Mouse (Mus musculus) CH12.LX (cell line): ENCODE data around the gene Gm4450. TPM values are rescaled to one million over a fixed set of nuclear protein-coding genes. Genes with fewer than 3 reads are reported as not detected.

ENCODE experiments used
- DNase-seq: peaks from one replicate; pipeline ENCODE4 v3.0.0-alpha.2; 2013; ENCODE audit errors: extremely low read depth
- H3K27ac ChIP-seq: 2 replicates; pipeline ENCODE4 v1.5.1; 2012; ENCODE audit warnings: low read depth, mild to moderate bottlenecking, control low read depth, moderate library complexity; ENCODE audit not compliant: insufficient read depth
- H3K27me3 ChIP-seq: replicated peaks from 2 replicates; pipeline ENCODE3; 2012; ENCODE audit warnings: inconsistent platforms
- H3K36me3 ChIP-seq, 2 experiments: replicated peaks in 1 of 2; 2 replicates each; pipeline versions ENCODE3 to v1.6.1; 2012; ENCODE audit warnings: inconsistent platforms in 1 of 2, low read length in 1 of 2, mild to moderate bottlenecking in 1 of 2, mixed read lengths in 1 of 2, moderate library complexity in 1 of 2; ENCODE audit not compliant: control insufficient read depth in 1 of 2, insufficient read depth in 1 of 2
- H3K4me1 ChIP-seq, 2 experiments: 2 replicates each; pipeline ENCODE4 v1.6.1; 2012; ENCODE audit warnings: inconsistent platforms in 1 of 2, moderate library complexity in 1 of 2; ENCODE audit not compliant: insufficient read depth in 2 of 2, control insufficient read depth in 1 of 2
- H3K4me2 ChIP-seq: 2 replicates; pipeline ENCODE4 v1.6.1; 2012; ENCODE audit warnings: low read depth, mild to moderate bottlenecking, control low read depth; ENCODE audit not compliant: poor library complexity, insufficient read depth, severe bottlenecking
- H3K4me3 ChIP-seq, 3 experiments: fragments of 150-350 bp in 1 of 3; sonication (generic) in 1 of 3; replicated peaks in 1 of 3; 2 replicates each; pipeline versions ENCODE3 to v1.5.1; 2011 to 2012; ENCODE audit warnings: low read depth in 2 of 3, low read length in 2 of 3, mild to moderate bottlenecking in 2 of 3, moderate library complexity in 2 of 3, control low read depth in 1 of 3, improper control_type of control experiment in 1 of 3, inconsistent platforms in 1 of 3, mixed read lengths in 1 of 3; ENCODE audit not compliant: poor library complexity in 1 of 3
- H3K79me2 ChIP-seq: replicated peaks from 2 replicates; pipeline ENCODE4 v1.6.1; 2012; ENCODE audit warnings: mild to moderate bottlenecking, moderate library complexity; ENCODE audit not compliant: control insufficient read depth, poor library complexity, insufficient read depth, severe bottlenecking; ENCODE audit errors: extremely low read depth
- H3K9ac ChIP-seq: 2 replicates; pipeline ENCODE4 v1.6.1; 2012; ENCODE audit warnings: low read depth, mild to moderate bottlenecking, control low read depth, moderate library complexity; ENCODE audit not compliant: insufficient read depth
- H3K9me3 ChIP-seq: replicated peaks from 2 replicates; pipeline ENCODE3; 2012; ENCODE audit warnings: low read length, inconsistent platforms, mixed read lengths
- BHLHE40 ChIP-seq: IDR thresholded peaks from 2 replicates; pipeline ENCODE4 v1.6.1; 2011; ENCODE audit warnings: mild to moderate bottlenecking, low read depth, low read length, improper control_type of control experiment
- CTCF ChIP-seq, 2 experiments: IDR thresholded peaks in 1 of 2; conservative IDR thresholded peaks in 1 of 2; 2 replicates each; pipeline ENCODE4 v1.5.1; 2011 to 2012; ENCODE audit warnings: low read depth in 2 of 2, low read length in 2 of 2, improper control_type of control experiment in 1 of 2, inconsistent platforms in 1 of 2, mild to moderate bottlenecking in 1 of 2, moderate library complexity in 1 of 2
- HCFC1 ChIP-seq: IDR thresholded peaks from 2 replicates; pipeline ENCODE4 v1.6.1; 2012; ENCODE audit warnings: low read depth, mild to moderate bottlenecking, inconsistent platforms, low read length, improper control_type of control experiment
- MXI1 ChIP-seq: IDR thresholded peaks from 2 replicates; pipeline ENCODE4 v1.6.1; 2011; ENCODE audit warnings: mild to moderate bottlenecking, low read depth, low read length, improper control_type of control experiment
- MYC ChIP-seq: IDR thresholded peaks from 2 replicates; pipeline ENCODE4 v1.6.1; 2011; ENCODE audit warnings: low read depth, mild to moderate bottlenecking, improper control_type of control experiment, low read length
- NELFE ChIP-seq: IDR thresholded peaks from 2 replicates; pipeline ENCODE4 v1.6.1; 2011; ENCODE audit warnings: low read depth, low read length, improper control_type of control experiment
- NRF1 ChIP-seq: IDR thresholded peaks from 2 replicates; pipeline ENCODE4 v1.6.1; 2014; ENCODE audit warnings: low read depth, mild to moderate bottlenecking, inconsistent platforms, low read length, improper control_type of control experiment, moderate library complexity
- POLR2A ChIP-seq: IDR thresholded peaks from 2 replicates; pipeline ENCODE4 v1.6.1; 2011; ENCODE audit warnings: low read depth, mild to moderate bottlenecking, improper control_type of control experiment, low read length
- POLR2AphosphoS2 ChIP-seq: IDR thresholded peaks from 2 replicates; pipeline ENCODE4 v1.6.1; 2011; ENCODE audit warnings: low read depth, low read length, improper control_type of control experiment
- RCOR1 ChIP-seq: conservative IDR thresholded peaks from 2 replicates; pipeline ENCODE4 v1.6.1; 2012; ENCODE audit warnings: low read depth, mild to moderate bottlenecking, inconsistent platforms, low read length, improper control_type of control experiment
- SIN3A ChIP-seq: IDR thresholded peaks from 2 replicates; pipeline ENCODE4 v1.6.1; 2012; ENCODE audit warnings: low read length, improper control_type of control experiment, inconsistent platforms
- SMC3 ChIP-seq: IDR thresholded peaks from 2 replicates; pipeline ENCODE4 v1.6.1; 2011; ENCODE audit warnings: low read depth, low read length, improper control_type of control experiment
- TCF12 ChIP-seq: IDR thresholded peaks from 2 replicates; pipeline ENCODE4 v1.6.1; 2014; ENCODE audit warnings: low read depth, mild to moderate bottlenecking, inconsistent platforms, low read length, improper control_type of control experiment
- USF1 ChIP-seq: IDR thresholded peaks from 2 replicates; pipeline ENCODE4 v1.6.1; 2014; ENCODE audit warnings: low read depth, mild to moderate bottlenecking, inconsistent platforms, low read length, improper control_type of control experiment
- USF2 ChIP-seq: conservative IDR thresholded peaks from 2 replicates; pipeline ENCODE4 v1.6.1; 2011; ENCODE audit warnings: low read depth, low read length, improper control_type of control experiment
- ZC3H11A ChIP-seq: IDR thresholded peaks from 2 replicates; pipeline ENCODE4 v1.6.1; 2012; ENCODE audit warnings: low read depth, mild to moderate bottlenecking, inconsistent platforms, low read length, improper control_type of control experiment
- dilution Hi-C: fragments of 300-500 bp; cut with MboI; formaldehyde crosslinking; loops from 2 replicates; pipeline ENCODE4 v1.14.3; 2020; ENCODE audit warnings: low sequenced_read_pairs; ENCODE audit not compliant: extremely low pct_unique_long_range_greater_than_20kb, extremely low pct_ligation_motif_present
- in situ Hi-C: fragments of 300-500 bp; cut with MboI; formaldehyde crosslinking; loops from 3 replicates; pipeline ENCODE4 v1.14.3; 2019; ENCODE audit warnings: low sequenced_read_pairs, low pct_ligation_motif_present, low pct_unique_long_range_greater_than_20kb, mixed read lengths
- polyA plus RNA-seq: library from polyadenylated mRNA; unstranded; fragments of >175 nt; gene quantifications from 2 replicates; pipeline ENCODE4 v1.2.1, GENCODE M21; 2012; ENCODE audit warnings: low read depth; ENCODE audit not compliant: insufficient read length
- total RNA-seq, 2 experiments: library from RNA; depleted of rRNA; stranded (reverse); fragments of 300-350 nt in 1 of 2; fragments of >200 nt in 1 of 2; gene quantifications; 2 replicates each; pipeline ENCODE4 v1.2.3; 2012 to 2014

Gm4450 gene
- total and polyA plus RNA-seq, 3 experiments = not detected

DNA sequence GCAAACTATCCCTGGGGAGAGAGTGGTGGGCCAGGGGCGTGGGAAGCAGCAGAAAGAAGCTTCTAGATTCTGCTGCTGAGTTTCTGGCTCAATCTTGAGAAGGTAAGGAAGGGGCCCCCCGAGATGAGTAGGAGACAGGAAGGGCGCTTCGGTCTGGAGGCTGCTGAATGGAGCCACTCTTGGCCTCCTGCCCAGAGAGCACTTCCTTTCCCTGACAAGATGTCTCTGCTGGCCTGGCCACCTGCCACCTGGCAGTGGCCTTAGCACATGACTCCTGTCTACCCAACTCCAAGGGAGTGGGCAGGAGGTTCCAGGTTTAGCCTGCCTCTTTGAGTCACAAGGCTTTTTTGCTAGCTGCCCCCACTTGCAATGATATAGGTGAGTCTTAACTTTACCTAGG lies 39.6 kb downstream of the Gm4450 start:
- Histone ChIP-seq H3K9me3 (no peaks in the 10 kb centered on the region), H3K9ac (no peak overlapping the region), H3K36me3 (no peaks in the 10 kb centered on the region), H3K27ac (no peak overlapping the region), H3K4me3 (no peak overlapping the region), H3K27me3 (no peaks in the 10 kb centered on the region), H3K4me1 (peaks cover 3 to 19% of the 10 kb centered on the region in 2 experiments)
- no peak for DNase-seq
- dilution Hi-C loops = no loop called here
- in situ Hi-C loops = no loop called here
- peak; percentile 21; the same call in 1 of the 2 replicates for TF ChIP-seq TCF12
- TF ChIP-seq CTCF (conservative IDR thresholded peaks at IDR 0.05 in 1 of 2, IDR thresholded peaks at IDR 0.05 in 1 of 2; ENCODE audit: low read depth in 2 of 2, low read length in 2 of 2) = no peak
- TF ChIP-seq, all 38 proteins: peak for 1
- Histone ChIP-seq H3K4me2 (no peak overlapping the region), H3K79me2 (no peaks in the 10 kb centered on the region; the same call in 1 of the 2 replicates)

DNA sequence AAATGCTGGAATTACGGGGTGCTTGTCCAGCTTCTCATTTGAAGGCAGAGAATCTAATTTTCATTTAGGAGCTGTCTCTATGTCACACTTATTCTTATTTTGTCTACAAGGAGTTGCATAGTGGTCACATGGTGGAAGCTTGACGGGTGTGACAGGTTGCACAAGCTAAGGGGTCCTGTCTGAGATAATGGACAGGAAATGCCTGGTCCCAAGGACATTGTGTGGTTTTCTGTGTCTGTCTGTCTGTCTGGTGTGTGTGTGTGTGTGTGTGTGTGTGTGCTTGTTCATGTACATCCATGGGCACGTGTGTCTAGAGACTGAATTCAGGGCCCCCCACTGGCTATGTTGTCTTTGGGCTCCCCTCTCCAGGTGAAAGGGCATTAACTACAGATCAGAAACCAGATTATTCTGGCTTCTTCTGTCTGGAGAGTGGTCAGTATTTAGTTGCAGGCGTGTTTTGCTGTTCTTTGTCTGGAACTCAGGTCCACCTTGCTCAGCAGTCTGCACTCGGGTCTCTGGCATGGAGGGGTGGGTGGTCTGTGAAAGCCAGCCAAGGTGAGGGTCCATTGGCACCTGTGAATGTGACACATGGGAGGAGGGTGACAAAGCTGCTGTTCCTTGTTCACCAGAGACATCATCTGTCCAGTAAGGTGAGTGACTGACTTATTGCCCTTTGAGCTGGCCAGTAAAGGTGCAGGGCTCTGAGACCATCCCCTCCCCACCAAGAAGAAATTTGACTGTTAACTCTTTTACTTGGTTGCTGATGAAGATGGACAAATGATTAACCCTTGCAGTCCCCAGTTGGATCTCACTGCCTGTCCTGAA lies 40.3 kb downstream of the Gm4450 start:
- Histone ChIP-seq H3K9ac (no peak overlapping the region), H3K27me3 (no peaks in the 10 kb centered on the region), H3K36me3 (no peaks in the 10 kb centered on the region), H3K79me2 (no peaks in the 10 kb centered on the region), H3K4me1 (peaks cover 3 to 25% of the 10 kb centered on the region in 2 experiments), H3K9me3 (no peaks in the 10 kb centered on the region), H3K4me3 (no peak overlapping the region), H3K27ac (no peak overlapping the region), H3K4me2 (no peak overlapping the region)
- in situ Hi-C loops = no loop called here
- no peak for TF ChIP-seq USF2
- TF ChIP-seq NELFE = no peak
- TF ChIP-seq POLR2A = no peak
- no peak for TF ChIP-seq CTCF (conservative IDR thresholded peaks at IDR 0.05 in 1 of 2, IDR thresholded peaks at IDR 0.05 in 1 of 2; ENCODE audit: low read depth in 2 of 2, low read length in 2 of 2)
- no peak for TF ChIP-seq NRF1
- no peak for TF ChIP-seq USF1
- no peak for TF ChIP-seq SMC3
- no peak for TF ChIP-seq MYC
- TF ChIP-seq POLR2AphosphoS2 = no peak
- no peak for TF ChIP-seq MXI1
- TF ChIP-seq SIN3A = no peak
- TF ChIP-seq HCFC1 = no peak
- TF ChIP-seq RCOR1 = no peak
- TF ChIP-seq BHLHE40 = no peak
- no peak for TF ChIP-seq ZC3H11A
- no peak for DNase-seq
- dilution Hi-C loops = no loop called here
